Mouse (Mus musculus) MEL (cell line): ENCODE results near the gene AC134908.4. TPM values are rescaled to one million over a fixed set of nuclear protein-coding genes. Genes with fewer than 3 reads are reported as not detected.

Experiments
- DNase-seq: peaks from one replicate; pipeline ENCODE4 v3.0.0; 2011; ENCODE audit warnings: low read depth, low spot score
- H3K27ac ChIP-seq: 2 replicates; pipeline ENCODE4 v1.5.1; 2012; ENCODE audit warnings: low read depth, mild to moderate bottlenecking, control low read depth, low read length, moderate library complexity; ENCODE audit not compliant: control insufficient read depth
- H3K27me3 ChIP-seq, 2 experiments: fragments of 150-350 bp in 1 of 2; sonication (generic) in 1 of 2; 2 replicates each; pipeline ENCODE4 v1.6.1; 2012; ENCODE audit warnings: low read length in 2 of 2, mild to moderate bottlenecking in 2 of 2, improper control_type of control experiment in 1 of 2, moderate library complexity in 1 of 2; ENCODE audit not compliant: insufficient read depth in 2 of 2, control insufficient read depth in 1 of 2
- H3K36me3 ChIP-seq, 2 experiments: 2 replicates each; pipeline ENCODE4 v1.6.1; 2012 to 2014; ENCODE audit warnings: low read length in 2 of 2, improper control_type of control experiment in 1 of 2, inconsistent platforms in 1 of 2, mild to moderate bottlenecking in 1 of 2; ENCODE audit not compliant: insufficient read depth in 2 of 2, control insufficient read depth in 1 of 2
- H3K4me1 ChIP-seq, 2 experiments: fragments of 150-350 bp in 1 of 2; sonication (generic) in 1 of 2; 2 replicates each; pipeline ENCODE4 v1.6.1; 2012; ENCODE audit warnings: low read length in 2 of 2, improper control_type of control experiment in 1 of 2, mild to moderate bottlenecking in 1 of 2; ENCODE audit not compliant: insufficient read depth in 2 of 2, control insufficient read depth in 1 of 2
- H3K4me3 ChIP-seq, 2 experiments: fragments of 150-350 bp in 1 of 2; sonication (generic) in 1 of 2; 2 replicates each; pipeline ENCODE4 v1.5.1; 2012; ENCODE audit warnings: low read depth in 2 of 2, low read length in 2 of 2, mild to moderate bottlenecking in 2 of 2, moderate library complexity in 2 of 2, control low read depth in 1 of 2, improper control_type of control experiment in 1 of 2; ENCODE audit not compliant: control insufficient read depth in 1 of 2, insufficient read depth in 1 of 2
- H3K79me2 ChIP-seq: 2 replicates; pipeline ENCODE4 v1.6.1; 2012; ENCODE audit warnings: mild to moderate bottlenecking, low read length, moderate library complexity; ENCODE audit not compliant: control insufficient read depth, poor library complexity, insufficient read depth
- H3K9ac ChIP-seq: 2 replicates; pipeline ENCODE4 v1.6.1; 2012; ENCODE audit warnings: low read depth, mild to moderate bottlenecking, control low read depth, low read length, moderate library complexity; ENCODE audit not compliant: control insufficient read depth, poor library complexity, severe bottlenecking
- H3K9me3 ChIP-seq: fragments of 150-350 bp; sonication (generic); replicated peaks from 2 replicates; pipeline ENCODE4 v1.6.1; 2012; ENCODE audit warnings: mild to moderate bottlenecking, low read length, improper control_type of control experiment, moderate library complexity; ENCODE audit not compliant: insufficient read depth
- BHLHE40 ChIP-seq: IDR thresholded peaks from 2 replicates; pipeline ENCODE4 v1.6.1; 2012; ENCODE audit warnings: low read depth, mild to moderate bottlenecking, inconsistent platforms, low read length, improper control_type of control experiment, borderline replicate concordance
- CHD1 ChIP-seq: IDR thresholded peaks from 2 replicates; pipeline ENCODE4 v1.6.1; 2012; ENCODE audit warnings: low read depth, mild to moderate bottlenecking, inconsistent platforms, low read length, improper control_type of control experiment
- CHD2 ChIP-seq: IDR thresholded peaks from 2 replicates; pipeline ENCODE4 v1.6.1; 2011; ENCODE audit warnings: low read length, improper control_type of control experiment
- CTCF ChIP-seq, 3 experiments: IDR thresholded peaks in 2 of 3; conservative IDR thresholded peaks in 1 of 3; 2 replicates each; pipeline ENCODE4 v1.5.1; 2011 to 2012; ENCODE audit warnings: low read length in 3 of 3, low read depth in 2 of 3, mild to moderate bottlenecking in 2 of 3, improper control_type of control experiment in 1 of 3, inconsistent platforms in 1 of 3, mixed read lengths in 1 of 3, moderate library complexity in 1 of 3; ENCODE audit not compliant: control insufficient read depth in 1 of 3, insufficient read depth in 1 of 3, poor library complexity in 1 of 3, severe bottlenecking in 1 of 3
- ELF1 ChIP-seq: IDR thresholded peaks from 2 replicates; pipeline ENCODE4 v1.6.1; 2014; ENCODE audit warnings: low read depth, mild to moderate bottlenecking, inconsistent platforms, low read length, improper control_type of control experiment, moderate library complexity
- EP300 ChIP-seq, 2 experiments: IDR thresholded peaks; 2 replicates each; pipeline ENCODE4 v1.6.1; 2011; ENCODE audit warnings: improper control_type of control experiment in 2 of 2, low read length in 2 of 2, low read depth in 1 of 2, mild to moderate bottlenecking in 1 of 2
- HCFC1 ChIP-seq: IDR thresholded peaks from 2 replicates; pipeline ENCODE4 v1.6.1; 2012; ENCODE audit warnings: low read depth, mild to moderate bottlenecking, inconsistent platforms, low read length, improper control_type of control experiment, moderate library complexity
- JUND ChIP-seq: IDR thresholded peaks from 2 replicates; pipeline ENCODE4 v1.6.1; 2011; ENCODE audit warnings: low read depth, mild to moderate bottlenecking, improper control_type of control experiment, low read length
- KAT2A ChIP-seq: conservative IDR thresholded peaks from 2 replicates; pipeline ENCODE4 v1.6.1; 2012; ENCODE audit warnings: low read depth, low read length, improper control_type of control experiment, inconsistent platforms
- MAX ChIP-seq: IDR thresholded peaks from 2 replicates; pipeline ENCODE4 v1.6.1; 2011; ENCODE audit warnings: low read length, improper control_type of control experiment
- MAZ ChIP-seq: IDR thresholded peaks from 2 replicates; pipeline ENCODE4 v1.6.1; 2012; ENCODE audit warnings: low read depth, mild to moderate bottlenecking, inconsistent platforms, low read length, improper control_type of control experiment
- MEF2A ChIP-seq: IDR thresholded peaks from 2 replicates; pipeline ENCODE4 v1.6.1; 2014; ENCODE audit warnings: low read depth, mild to moderate bottlenecking, inconsistent platforms, low read length, improper control_type of control experiment; ENCODE audit not compliant: poor library complexity, insufficient replicate concordance, severe bottlenecking; ENCODE audit errors: extremely low read depth
- MYB ChIP-seq: IDR thresholded peaks from 2 replicates; pipeline ENCODE4 v1.6.1; 2011; ENCODE audit warnings: mild to moderate bottlenecking, low read depth, low read length, improper control_type of control experiment
- MYC ChIP-seq: IDR thresholded peaks from 2 replicates; pipeline ENCODE4 v1.6.1; 2011; ENCODE audit warnings: low read depth, mild to moderate bottlenecking, low read length, improper control_type of control experiment, moderate library complexity
- NELFE ChIP-seq: IDR thresholded peaks from 2 replicates; pipeline ENCODE4 v1.6.1; 2011; ENCODE audit warnings: low read depth, low read length, improper control_type of control experiment
- NRF1 ChIP-seq: IDR thresholded peaks from 2 replicates; pipeline ENCODE4 v1.6.1; 2014; ENCODE audit warnings: low read depth, mild to moderate bottlenecking, inconsistent platforms, low read length, improper control_type of control experiment, moderate library complexity; ENCODE audit not compliant: poor library complexity, insufficient read depth, severe bottlenecking
- POLR2A ChIP-seq, 2 experiments: IDR thresholded peaks; 2 replicates each; pipeline ENCODE4 v1.6.1; 2011 to 2012; ENCODE audit warnings: low read length in 2 of 2, mild to moderate bottlenecking in 2 of 2, control low read depth in 1 of 2, improper control_type of control experiment in 1 of 2, low read depth in 1 of 2, moderate library complexity in 1 of 2; ENCODE audit not compliant: control insufficient read depth in 1 of 2, insufficient read depth in 1 of 2, poor library complexity in 1 of 2
- POLR2AphosphoS2 ChIP-seq: IDR thresholded peaks from 2 replicates; pipeline ENCODE4 v1.6.1; 2011; ENCODE audit warnings: low read length, improper control_type of control experiment
- POLR2AphosphoS5 ChIP-seq: IDR thresholded peaks from 2 replicates; pipeline ENCODE4 v1.6.1; 2012; ENCODE audit warnings: low read depth, borderline replicate concordance, mild to moderate bottlenecking, inconsistent platforms, low read length, moderate library complexity, mixed read lengths
- RAD21 ChIP-seq: IDR thresholded peaks from 2 replicates; pipeline ENCODE4 v1.6.1; 2011; ENCODE audit warnings: mild to moderate bottlenecking, low read depth, low read length, improper control_type of control experiment
- RCOR1 ChIP-seq: IDR thresholded peaks from 2 replicates; pipeline ENCODE4 v1.6.1; 2012; ENCODE audit warnings: low read depth, mild to moderate bottlenecking, inconsistent platforms, low read length, improper control_type of control experiment
- SIN3A ChIP-seq: IDR thresholded peaks from 2 replicates; pipeline ENCODE4 v1.6.1; 2012; ENCODE audit warnings: low read length, improper control_type of control experiment, inconsistent platforms
- TAL1 ChIP-seq: IDR thresholded peaks from 2 replicates; pipeline ENCODE4 v1.6.1; 2012; ENCODE audit warnings: mild to moderate bottlenecking, inconsistent platforms, low read length, moderate library complexity, mixed read lengths
- TBP ChIP-seq: IDR thresholded peaks from 2 replicates; pipeline ENCODE4 v1.8.0; 2011; ENCODE audit warnings: low read depth, low read length, improper control_type of control experiment
- TCF12 ChIP-seq: IDR thresholded peaks from 2 replicates; pipeline ENCODE4 v1.6.1; 2014; ENCODE audit warnings: low read depth, mild to moderate bottlenecking, inconsistent platforms, low read length, improper control_type of control experiment, moderate library complexity
- USF1 ChIP-seq: IDR thresholded peaks from 2 replicates; pipeline ENCODE4 v1.6.1; 2014; ENCODE audit warnings: low read depth, mild to moderate bottlenecking, inconsistent platforms, low read length, improper control_type of control experiment, moderate library complexity
- ZC3H11A ChIP-seq: IDR thresholded peaks from 2 replicates; pipeline ENCODE4 v1.6.1; 2012; ENCODE audit warnings: low read depth, mild to moderate bottlenecking, inconsistent platforms, low read length, improper control_type of control experiment
- ZKSCAN1 ChIP-seq: IDR thresholded peaks from 2 replicates; pipeline ENCODE4 v1.6.1; 2012; ENCODE audit warnings: low read depth, mild to moderate bottlenecking, inconsistent platforms, low read length, improper control_type of control experiment, moderate library complexity
- ZNF384 ChIP-seq: IDR thresholded peaks from 2 replicates; pipeline ENCODE4 v1.6.1; 2012; ENCODE audit warnings: low read depth, mild to moderate bottlenecking, inconsistent platforms, low read length, improper control_type of control experiment
- polyA plus RNA-seq, 2 experiments: library from polyadenylated mRNA; stranded (reverse) in 1 of 2; unstranded in 1 of 2; fragments of >175 nt in 1 of 2; fragments of >200 nt in 1 of 2; gene quantifications; 2 replicates each; pipeline versions ENCODE4 v1.2.1 to v1.2.4; 2012; ENCODE audit warnings: low replicate concordance in 2 of 2, low read depth in 1 of 2; ENCODE audit not compliant: insufficient read length in 2 of 2, insufficient read depth in 1 of 2, missing spikeins in 1 of 2
- total RNA-seq: library from RNA; depleted of rRNA; stranded (reverse); fragments of 300-350 nt; gene quantifications from 2 replicates; pipeline ENCODE4 v1.2.3, GENCODE M21; 2012

The AC134908.4 gene
- total and polyA plus RNA-seq, 3 experiments: 0.92 TPM; not detected in 2

GRCm38 (mm10) chr17:25773549-25774120 is 21.8 kb downstream of the AC134908.4 start, which contains the start of gene Narfl (continued):
- TF ChIP-seq EP300 (IDR thresholded peaks at IDR 0.05; ENCODE audit: low read depth in 1 of 2, low read length in 2 of 2) (no peak), MAZ (peak; percentile 88; the same call in 1 of the 2 replicates), POLR2AphosphoS2 (no peak; the same call in 1 of the 2 replicates)

DNA sequence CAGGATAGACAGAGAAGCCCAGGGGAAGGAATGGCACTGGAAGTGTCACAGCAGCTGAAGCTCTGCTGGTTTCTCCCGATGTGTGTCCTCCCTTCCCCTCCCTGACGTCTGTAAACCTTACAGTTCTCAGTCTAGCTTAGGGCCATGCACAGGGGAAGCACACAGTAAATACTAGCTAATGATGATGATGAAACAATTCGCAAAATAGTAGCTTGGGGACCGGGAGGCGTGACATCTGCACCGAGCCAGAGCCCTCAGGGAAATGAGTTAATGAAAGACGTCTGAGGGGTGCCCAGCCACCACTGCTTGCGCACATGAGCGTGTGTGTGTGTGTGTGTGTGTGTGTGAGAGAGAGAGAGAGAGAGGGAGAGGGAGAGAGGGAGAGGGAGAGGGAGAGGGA is 26.1 kb downstream of the AC134908.4 start:
- H3K79me2 ChIP-seq: peaks cover 6% of the 10 kb centered on the region

GRCm38 (mm10) chr17:25765886-25766285 is 29.6 kb downstream of the AC134908.4 start:
- TF ChIP-seq MEF2A (no peak), CHD2 (no peak), JUND (no peak), NELFE (no peak), CTCF (IDR thresholded peaks at IDR 0.05 in 2 of 3, conservative IDR thresholded peaks at IDR 0.05 in 1 of 3; ENCODE audit: control insufficient read depth in 1 of 3, insufficient read depth in 1 of 3, low read depth in 2 of 3, low read length in 3 of 3, poor library complexity in 1 of 3, severe bottlenecking in 1 of 3) (no peak), POLR2AphosphoS2 (no peak), NRF1 (no peak), RCOR1 (no peak), HCFC1 (no peak), RAD21 (no peak), MAZ (no peak), ZC3H11A (no peak), SIN3A (no peak), CHD1 (no peak), MAX (no peak), TCF12 (no peak), ELF1 (no peak), POLR2AphosphoS5 (no peak), ZNF384 (no peak)
- TF ChIP-seq, all 39 proteins: peak for 0
- H3K36me3 ChIP-seq: no peaks in the 10 kb centered on the region
- H3K79me2 ChIP-seq: no peaks in the 10 kb centered on the region
- H3K4me3 ChIP-seq: no peak overlapping the region
- no peaks in the 10 kb centered on the region for H3K9me3 ChIP-seq
- H3K9ac ChIP-seq: no peak overlapping the region
- no peak overlapping the region for H3K27ac ChIP-seq
- H3K4me1 ChIP-seq: no peaks in the 10 kb centered on the region; a peak in 2 of 4 replicates
- DNase-seq: no peak
- peaks cover 14 to 17% of the 10 kb centered on the region in 2 experiments for H3K27me3 ChIP-seq

More for the DNA sequence above, 26.1 kb downstream of the AC134908.4 start:
- Histone ChIP-seq H3K27me3 (peaks cover 8 to 11% of the 10 kb centered on the region in 2 experiments), H3K27ac (no peak overlapping the region), H3K4me1 (peaks cover 0 to 6% of the 10 kb centered on the region in 2 experiments; a peak in 3 of 4 replicates), H3K9me3 (no peaks in the 10 kb centered on the region), H3K9ac (peak overlapping the region; percentile 45; the same call in 1 of the 2 replicates), H3K36me3 (no peaks in the 10 kb centered on the region), H3K4me3 (peak overlapping the region; percentile 16 to 25; a peak in 2 of 4 replicates)
- DNase-seq: no peak
- TF ChIP-seq ZKSCAN1 (no peak), POLR2A (IDR thresholded peaks at IDR 0.05; ENCODE audit: control insufficient read depth in 1 of 2, insufficient read depth in 1 of 2, low read depth in 1 of 2, low read length in 2 of 2, poor library complexity in 1 of 2) (no peak), RCOR1 (no peak), JUND (no peak), USF1 (no peak), TAL1 (no peak), MAZ (no peak), RAD21 (no peak), KAT2A (no peak), MYB (no peak), CHD1 (no peak), TBP (no peak), POLR2AphosphoS2 (no peak), SIN3A (no peak), HCFC1 (no peak), MYC (no peak), BHLHE40 (no peak), POLR2AphosphoS5 (no peak)
- TF ChIP-seq, all 39 proteins: peak for 0
